Mouse (Mus musculus): ENCODE measurements around the gene Slc36a2. TPM values are rescaled to one million over a fixed set of nuclear protein-coding genes. Genes with fewer than 3 reads are reported as not detected.

Gene Slc36a2
- total and polyA plus RNA-seq, 3 experiments = not detected

DNA sequence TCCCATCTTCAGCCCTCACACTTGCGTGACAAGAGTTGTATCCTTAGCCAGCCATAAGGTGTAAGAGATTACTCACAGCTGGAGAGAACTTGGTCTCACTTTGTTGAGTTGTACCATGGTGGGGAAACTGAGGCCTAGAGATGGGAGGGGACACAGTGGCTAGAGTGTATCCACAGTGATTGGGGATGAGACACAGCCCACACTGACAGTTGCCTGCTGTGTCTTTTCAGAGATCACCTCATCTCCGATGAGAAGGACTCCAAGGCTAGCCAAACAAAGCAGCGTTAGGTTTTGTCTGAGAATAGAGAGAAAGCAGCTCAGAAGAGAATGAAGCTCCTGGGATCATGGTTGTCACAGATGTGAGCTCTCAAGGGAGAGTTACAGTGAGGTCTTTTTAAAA is 5.3 kb upstream of the Slc36a2 start:
- TF ChIP-seq MEF2A (IDR thresholded peaks at IDR 0.05; ENCODE audit: extremely low read depth, insufficient replicate concordance, low read depth, low read length, poor library complexity, severe bottlenecking) (no peak), E2F4 (IDR thresholded peaks at IDR 0.05; ENCODE audit: borderline replicate concordance, low read depth, low read length) (no peak), ZNF384 (IDR thresholded peaks at IDR 0.05; ENCODE audit: low read depth, low read length) (no peak), BHLHE40 (IDR thresholded peaks at IDR 0.05; ENCODE audit: borderline replicate concordance, low read depth, low read length) (no peak)

GRCm38 (mm10) chr11:55187777-55188176 is 2.9 kb upstream of the Slc36a2 start:
- Histone ChIP-seq H3K27ac (ENCODE audit: control insufficient read depth, low read depth, low read length) (no peak overlapping the region), H3K4me3 (ENCODE audit: control insufficient read depth in 1 of 2, insufficient read depth in 1 of 2, low read depth in 2 of 2, low read length in 2 of 2) (no peak overlapping the region), H3K36me3 (ENCODE audit: control insufficient read depth in 1 of 2, insufficient read depth in 2 of 2, low read length in 2 of 2) (no peaks in the 10 kb centered on the region), H3K4me1 (ENCODE audit: control insufficient read depth in 1 of 2, insufficient read depth in 2 of 2, low read length in 2 of 2) (no peaks in the 10 kb centered on the region), H3K9me3 (replicated peaks; ENCODE audit: insufficient read depth, low read length) (no peaks in the 10 kb centered on the region), H3K79me2 (ENCODE audit: control insufficient read depth, insufficient read depth, low read length, poor library complexity) (no peaks in the 10 kb centered on the region), H3K27me3 (ENCODE audit: control insufficient read depth in 1 of 2, insufficient read depth in 2 of 2, low read length in 2 of 2) (peaks cover 10 to 22% of the 10 kb centered on the region in 2 experiments), H3K9ac (ENCODE audit: control insufficient read depth, low read depth, low read length, poor library complexity, severe bottlenecking) (no peak overlapping the region)
- no peak for TF ChIP-seq RCOR1 (IDR thresholded peaks at IDR 0.05; ENCODE audit: low read depth, low read length)
- TF ChIP-seq ZNF384 (IDR thresholded peaks at IDR 0.05; ENCODE audit: low read depth, low read length) = no peak
- TF ChIP-seq KAT2A (conservative IDR thresholded peaks at IDR 0.05; ENCODE audit: low read depth, low read length) = no peak
- no peak for TF ChIP-seq JUND (IDR thresholded peaks at IDR 0.05; ENCODE audit: low read depth, low read length)
- no peak for TF ChIP-seq TBP (IDR thresholded peaks at IDR 0.05; ENCODE audit: low read depth, low read length)
- no peak for TF ChIP-seq GABPA (IDR thresholded peaks at IDR 0.05; ENCODE audit: low read depth, low read length)
- no peak for TF ChIP-seq NRF1 (IDR thresholded peaks at IDR 0.05; ENCODE audit: insufficient read depth, low read depth, low read length, poor library complexity, severe bottlenecking)
- TF ChIP-seq CHD2 (IDR thresholded peaks at IDR 0.05; ENCODE audit: low read length) = no peak
- TF ChIP-seq MYC (IDR thresholded peaks at IDR 0.05; ENCODE audit: low read depth, low read length) = no peak
- TF ChIP-seq ZC3H11A (IDR thresholded peaks at IDR 0.05; ENCODE audit: low read depth, low read length) = no peak
- TF ChIP-seq UBTF (IDR thresholded peaks at IDR 0.05; ENCODE audit: borderline replicate concordance, insufficient read depth, low read depth, low read length) = no peak
- DNase-seq (ENCODE audit: low read depth, low spot score) = no peak

More for the DNA sequence above, 5.3 kb upstream of the Slc36a2 start:
- no peaks in the 10 kb centered on the region for H3K36me3 ChIP-seq (ENCODE audit: control insufficient read depth in 1 of 2, insufficient read depth in 2 of 2, low read length in 2 of 2)
- no peaks in the 10 kb centered on the region for H3K9me3 ChIP-seq (replicated peaks; ENCODE audit: insufficient read depth, low read length)
- H3K27ac ChIP-seq (ENCODE audit: control insufficient read depth, low read depth, low read length) = no peak overlapping the region
- H3K4me1 ChIP-seq (ENCODE audit: control insufficient read depth in 1 of 2, insufficient read depth in 2 of 2, low read length in 2 of 2) = no peaks in the 10 kb centered on the region
- DNase-seq (ENCODE audit: low read depth, low spot score) = no peak
- no peak overlapping the region for H3K9ac ChIP-seq (ENCODE audit: control insufficient read depth, low read depth, low read length, poor library complexity, severe bottlenecking)
- no peak overlapping the region for H3K4me3 ChIP-seq (ENCODE audit: control insufficient read depth in 1 of 2, insufficient read depth in 1 of 2, low read depth in 2 of 2, low read length in 2 of 2)
- H3K79me2 ChIP-seq (ENCODE audit: control insufficient read depth, insufficient read depth, low read length, poor library complexity) = no peaks in the 10 kb centered on the region
- peaks cover 5 to 17% of the 10 kb centered on the region in 2 experiments for H3K27me3 ChIP-seq (ENCODE audit: control insufficient read depth in 1 of 2, insufficient read depth in 2 of 2, low read length in 2 of 2)

GRCm38 (mm10) chr11:55187292-55187691 is 2.4 kb upstream of the Slc36a2 start:
- Histone ChIP-seq H3K36me3 (ENCODE audit: control insufficient read depth in 1 of 2, insufficient read depth in 2 of 2, low read length in 2 of 2) (no peaks in the 10 kb centered on the region), H3K9me3 (replicated peaks; ENCODE audit: insufficient read depth, low read length) (no peaks in the 10 kb centered on the region), H3K4me1 (ENCODE audit: control insufficient read depth in 1 of 2, insufficient read depth in 2 of 2, low read length in 2 of 2) (no peaks in the 10 kb centered on the region), H3K27me3 (ENCODE audit: control insufficient read depth in 1 of 2, insufficient read depth in 2 of 2, low read length in 2 of 2) (peaks cover 10 to 27% of the 10 kb centered on the region in 2 experiments), H3K27ac (ENCODE audit: control insufficient read depth, low read depth, low read length) (no peak overlapping the region), H3K79me2 (ENCODE audit: control insufficient read depth, insufficient read depth, low read length, poor library complexity) (no peaks in the 10 kb centered on the region), H3K4me3 (ENCODE audit: control insufficient read depth in 1 of 2, insufficient read depth in 1 of 2, low read depth in 2 of 2, low read length in 2 of 2) (no peak overlapping the region), H3K9ac (ENCODE audit: control insufficient read depth, low read depth, low read length, poor library complexity, severe bottlenecking) (no peak overlapping the region)
- no peak for DNase-seq (ENCODE audit: low read depth, low spot score)
- TF ChIP-seq ETS1 (IDR thresholded peaks at IDR 0.05; ENCODE audit: low read depth, low read length) = no peak
- no peak for TF ChIP-seq MAFK (IDR thresholded peaks at IDR 0.05; ENCODE audit: borderline replicate concordance, low read depth, low read length)
- no peak for TF ChIP-seq BHLHE40 (IDR thresholded peaks at IDR 0.05; ENCODE audit: borderline replicate concordance, low read depth, low read length)
- TF ChIP-seq RCOR1 (IDR thresholded peaks at IDR 0.05; ENCODE audit: low read depth, low read length) = no peak
- TF ChIP-seq ZMIZ1 (IDR thresholded peaks at IDR 0.05; ENCODE audit: low read depth, low read length) = no peak
- TF ChIP-seq MAZ (IDR thresholded peaks at IDR 0.05; ENCODE audit: low read depth, low read length) = no peak
- TF ChIP-seq JUND (IDR thresholded peaks at IDR 0.05; ENCODE audit: low read depth, low read length) = no peak
- TF ChIP-seq SMC3 (IDR thresholded peaks at IDR 0.05; ENCODE audit: low read depth, low read length) = no peak
- no peak for TF ChIP-seq TAL1 (IDR thresholded peaks at IDR 0.05; ENCODE audit: low read length)
- TF ChIP-seq KAT2A (conservative IDR thresholded peaks at IDR 0.05; ENCODE audit: low read depth, low read length) = no peak

Measured in MEL (cell line).